ENCODE assay signal across 9 mouse cellular contexts in genomic region chr14:120804183-120804848, GRCm38 (mm10).
DNase-seq lines count a peak whose midpoint lies in the region; ATAC-seq and TF ChIP-seq lines count a peak whose summit lies in the region.
"Had no signal": no experiment of that assay in that cellular context is flagged by ENCODE, and none has a peak within 500 bp of the region (broad histone marks: within the 10 kb centered on the region; RNA-seq: fewer than 3 reads in every experiment).

No protein-coding gene starts in this region.

- H3K4me3 ChIP-seq in kidney, embryonic 16.5 days (ENCODE audit: low read length), result no peak overlapping the region; the same call in 1 of the 2 replicates
- H3K4me3 ChIP-seq in kidney, adult 2 months (ENCODE audit: insufficient read depth, low read depth, low read length), result no peak overlapping the region
- H3K4me3 ChIP-seq in forebrain, embryonic 16.5 days (replicated peaks; ENCODE audit: low read length), result no peak overlapping the region
- peak overlapping the region; percentile 24 for H3K4me3 ChIP-seq in midbrain, embryonic 13.5 days (replicated peaks)
- H3K4me3 ChIP-seq: limb, embryonic 15.5 days had no signal

- H3K9me3 ChIP-seq in kidney, embryonic 16.5 days (ENCODE audit: low read length), result no peaks in the 10 kb centered on the region
- H3K9me3 ChIP-seq in forebrain, embryonic 16.5 days (ENCODE audit: control insufficient read depth, low read length), result 0 out of 2 replicates have a peak, but pooled peaks cover 3% of the 10 kb centered on the region
- H3K9me3 ChIP-seq in midbrain, embryonic 13.5 days, result no peaks in the 10 kb centered on the region; the same call in none of the 2 replicates
- H3K9me3 ChIP-seq: limb, embryonic 15.5 days had no signal

- 22% methylated on average over 7 of the region's 7 CpGs for WGBS in kidney, embryonic 16.5 days
- WGBS in kidney, adult 2 months, result 40% methylated on average over 7 of the region's 7 CpGs
- 5% methylated on average over 7 of the region's 7 CpGs for WGBS in forebrain, embryonic 16.5 days
- 3% methylated on average over 7 of the region's 7 CpGs for WGBS in midbrain, embryonic 13.5 days

- DNase-seq in kidney, adult 2 months, result no peak
- peak; percentile 36 for DNase-seq in embryo, embryonic 10.5 days (ENCODE audit: low spot score)
- no peak for DNase-seq in spleen, postnatal 4 days (ENCODE audit: low spot score in 2 of 2)
- DNase-seq in gastrocnemius, postnatal 10 days, result no peak
- DNase-seq in spleen, postnatal 14 days (ENCODE audit: low spot score in 2 of 2), result no peak

- H3K4me1 ChIP-seq in kidney, embryonic 16.5 days (ENCODE audit: insufficient read depth, low read length), result peaks cover 15% of the 10 kb centered on the region
- peaks cover 3% of the 10 kb centered on the region; the same call in 1 of the 2 replicates for H3K4me1 ChIP-seq in kidney, adult 2 months (ENCODE audit: control insufficient read depth, insufficient read depth, low read length)
- peaks cover 10% of the 10 kb centered on the region for H3K4me1 ChIP-seq in forebrain, embryonic 16.5 days (replicated peaks; ENCODE audit: control insufficient read depth, insufficient read depth, low read length)
- H3K4me1 ChIP-seq in midbrain, embryonic 13.5 days (replicated peaks), result peaks cover 25% of the 10 kb centered on the region

- H3K36me3 ChIP-seq in kidney, embryonic 16.5 days (ENCODE audit: insufficient read depth, low read length), result no peaks in the 10 kb centered on the region
- H3K36me3 ChIP-seq in kidney, adult 2 months (ENCODE audit: control insufficient read depth, insufficient read depth, low read length), result no peaks in the 10 kb centered on the region
- H3K36me3 ChIP-seq in forebrain, embryonic 16.5 days (ENCODE audit: control insufficient read depth, insufficient read depth), result no peaks in the 10 kb centered on the region
- H3K36me3 ChIP-seq in midbrain, embryonic 13.5 days, result no peaks in the 10 kb centered on the region
- H3K36me3 ChIP-seq: limb, embryonic 15.5 days had no signal

- peak overlapping the region; percentile 49 for H3K27ac ChIP-seq in kidney, embryonic 16.5 days (ENCODE audit: low read length)
- H3K27ac ChIP-seq in kidney, adult 2 months (ENCODE audit: insufficient read depth, low read depth, low read length), result no peak overlapping the region
- H3K27ac ChIP-seq in forebrain, embryonic 16.5 days (ENCODE audit: low read length), result no peak overlapping the region
- peak overlapping the region; percentile 11; the same call in 1 of the 2 replicates for H3K27ac ChIP-seq in midbrain, embryonic 13.5 days
- H3K27ac ChIP-seq: limb, embryonic 15.5 days had no signal

- H3K4me2 ChIP-seq in kidney, embryonic 16.5 days (replicated peaks; ENCODE audit: low read depth, low read length), result peak overlapping the region; percentile 44
- H3K4me2 ChIP-seq in forebrain, embryonic 16.5 days (ENCODE audit: low read length), result peak overlapping the region; percentile 50
- peak overlapping the region; percentile 46 for H3K4me2 ChIP-seq in midbrain, embryonic 13.5 days (replicated peaks)
- H3K4me2 ChIP-seq: limb, embryonic 15.5 days had no signal

- TF ChIP-seq CTCF in kidney, adult 2 months (conservative IDR thresholded peaks at IDR 0.05; ENCODE audit: insufficient read depth, insufficient read length, low read depth, low read length), result no peak

- no peak for TF ChIP-seq POLR2A in kidney, adult 2 months (IDR thresholded peaks at IDR 0.05; ENCODE audit: low read depth, low read length)

- H3K9ac ChIP-seq in kidney, embryonic 16.5 days (replicated peaks; ENCODE audit: low read length), result no peak overlapping the region
- no peak overlapping the region for H3K9ac ChIP-seq in forebrain, embryonic 16.5 days (replicated peaks; ENCODE audit: low read depth, low read length)
- no peak overlapping the region for H3K9ac ChIP-seq in midbrain, embryonic 13.5 days (replicated peaks)
- H3K9ac ChIP-seq: limb, embryonic 15.5 days had no signal

- H3K27me3 ChIP-seq in kidney, embryonic 16.5 days (ENCODE audit: insufficient read depth, low read length), result no peaks in the 10 kb centered on the region
- H3K27me3 ChIP-seq in kidney, adult 2 months (replicated peaks; ENCODE audit: control insufficient read depth, insufficient read depth, low read length), result no peaks in the 10 kb centered on the region
- no peaks in the 10 kb centered on the region for H3K27me3 ChIP-seq in forebrain, embryonic 16.5 days (replicated peaks; ENCODE audit: control insufficient read depth, insufficient read depth, low read length)
- no peaks in the 10 kb centered on the region for H3K27me3 ChIP-seq in midbrain, embryonic 13.5 days
- H3K27me3 ChIP-seq: limb, embryonic 15.5 days had no signal

- ATAC-seq in kidney, embryonic 16.5 days (ENCODE audit: low FRiP score, low TSS enrichment), result no peak
- peak; percentile 28; the same call in 1 of the 2 replicates for ATAC-seq in forebrain, embryonic 16.5 days
- ATAC-seq in midbrain, embryonic 13.5 days, result peak; percentile 55

Comparison
In these comparisons a context has a peak if more than half of its experiments do, and no peak if none do; other contexts are left out.
1. H3K27ac ChIP-seq: peak in kidney, embryonic 16.5 days (single experiment) and midbrain, embryonic 13.5 days (single experiment); none in kidney, adult 2 months (single experiment) and forebrain, embryonic 16.5 days (single experiment).
2. Peak in every context shown above with its lines, with median percentiles within 50 percentile points of each other: H3K4me2 ChIP-seq.